Mouse (Mus musculus): ENCODE data around the gene Rxfp1.

GRCm38 (mm10) chr3:79595468-79595867 lies 142.2 kb downstream of the Rxfp1 start:
- TF ChIP-seq EP300 (IDR thresholded peaks at IDR 0.05), result no peak
- TF ChIP-seq CTCF (IDR thresholded peaks at IDR 0.05), result no peak
